Mouse (Mus musculus): Measurements from ENCODE around the gene Noct.

DNA sequence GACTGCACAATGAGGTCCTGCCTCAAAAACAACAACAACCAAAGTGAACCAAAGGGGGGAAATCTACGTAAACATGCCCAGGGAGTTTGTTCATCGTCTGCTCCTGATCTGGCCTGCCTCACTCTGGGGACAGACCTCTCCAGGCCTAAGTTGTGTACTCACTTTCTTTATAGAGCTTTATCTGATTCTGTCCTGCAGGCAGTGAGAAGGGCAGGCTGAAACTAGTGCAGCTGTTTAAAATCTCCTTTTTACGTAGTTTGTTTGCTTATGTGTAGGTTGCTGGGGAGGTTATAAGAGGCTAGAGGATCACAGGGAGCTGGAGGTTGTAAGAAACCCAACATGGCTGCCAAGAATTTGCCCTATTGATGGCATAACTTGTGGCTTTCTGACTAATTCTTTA, 7.3 kb downstream of the Noct start:
- TF ChIP-seq POLR2A (IDR thresholded peaks at IDR 0.05; ENCODE audit: borderline replicate concordance, extremely low read depth, low read depth, low read length), result no peak
- no peak for TF ChIP-seq CTCF (IDR thresholded peaks at IDR 0.05; ENCODE audit: insufficient read depth, low read length)
